Mouse (Mus musculus) brain, embryonic 14.5 days (tissue): ENCODE measurements around the gene Eif3d. TPM values are rescaled to one million over a fixed set of nuclear protein-coding genes. Genes with fewer than 3 reads are reported as not detected.
A peak's percentile ranks its signal among the peaks of the same experiment; 100 is the strongest.

Experiments used
- DNase-seq: peaks from one replicate; pipeline ENCODE4 v3.0.0-alpha.2; 2011; ENCODE audit warnings: low read depth
- CTCF ChIP-seq: fragments of 200-500 bp; IDR thresholded peaks from 2 replicates; pipeline ENCODE4 v1.5.1; 2012; ENCODE audit warnings: inconsistent platforms, mild to moderate bottlenecking, moderate library complexity, borderline replicate concordance; ENCODE audit not compliant: insufficient read depth, insufficient read length; ENCODE audit errors: extremely low read depth
- POLR2A ChIP-seq: fragments of 200-500 bp; IDR thresholded peaks from 2 replicates; pipeline ENCODE4 v1.6.1; 2012; ENCODE audit warnings: mild to moderate bottlenecking, inconsistent platforms, borderline replicate concordance; ENCODE audit not compliant: poor library complexity, insufficient read depth, insufficient read length, severe bottlenecking; ENCODE audit errors: extremely low read depth
- polyA plus RNA-seq: library from polyadenylated mRNA; depleted of rRNA; stranded (reverse); fragments of >200 nt; gene quantifications from 2 replicates; pipeline ENCODE4 v1.2.3, GENCODE M21; 2012

Eif3d gene
- polyA plus RNA-seq, 1 experiment = 202 TPM

DNA sequence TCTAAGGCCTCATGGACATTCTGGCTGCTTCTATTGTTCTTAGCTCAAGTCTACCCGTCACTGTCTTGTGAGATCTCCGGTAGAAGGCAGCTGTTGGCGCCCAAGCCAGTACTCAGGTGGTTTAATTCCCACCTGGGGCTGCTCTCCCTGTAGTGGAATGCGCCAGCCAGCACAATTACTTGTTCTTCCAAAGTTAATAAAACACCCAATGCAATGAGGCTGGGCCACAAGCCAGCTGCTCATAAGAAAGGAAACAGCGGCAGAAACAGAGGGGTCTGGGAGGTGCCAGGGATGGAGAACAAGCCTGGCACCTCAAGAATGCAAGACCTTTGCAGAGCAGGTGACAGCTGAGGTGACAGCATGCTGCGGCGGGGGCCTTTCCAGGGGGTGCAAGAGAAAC, 21.6 kb downstream of the Eif3d start:
- no peak for DNase-seq
- no peak for TF ChIP-seq CTCF

DNA sequence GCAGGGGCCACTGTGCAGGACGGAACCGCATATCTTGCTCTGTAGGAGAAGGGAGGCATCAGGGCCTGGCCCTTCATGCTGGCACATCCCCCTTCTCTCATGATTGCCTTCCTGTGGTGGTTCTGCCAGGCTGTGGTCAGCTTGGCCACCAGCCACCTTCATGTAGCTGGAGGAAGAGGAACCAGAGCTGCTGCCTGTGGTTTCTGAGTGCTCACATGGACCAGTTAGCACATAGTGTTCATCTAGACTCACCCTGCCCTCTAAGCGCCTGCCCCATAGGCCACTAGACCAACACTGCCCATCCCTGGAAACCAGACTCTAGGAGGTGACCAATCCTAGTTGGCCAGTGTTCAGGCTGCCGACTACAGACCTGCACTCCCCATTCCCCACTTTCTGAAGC, 24.9 kb downstream of the Eif3d start:
- no peak for TF ChIP-seq POLR2A
- TF ChIP-seq CTCF = no peak
- no peak for DNase-seq

GRCm38 (mm10) chr15:77941563-77941962, 29.1 kb downstream of the Eif3d start:
- TF ChIP-seq POLR2A (no peak), CTCF (no peak)
- DNase-seq = peak; percentile 82

DNA sequence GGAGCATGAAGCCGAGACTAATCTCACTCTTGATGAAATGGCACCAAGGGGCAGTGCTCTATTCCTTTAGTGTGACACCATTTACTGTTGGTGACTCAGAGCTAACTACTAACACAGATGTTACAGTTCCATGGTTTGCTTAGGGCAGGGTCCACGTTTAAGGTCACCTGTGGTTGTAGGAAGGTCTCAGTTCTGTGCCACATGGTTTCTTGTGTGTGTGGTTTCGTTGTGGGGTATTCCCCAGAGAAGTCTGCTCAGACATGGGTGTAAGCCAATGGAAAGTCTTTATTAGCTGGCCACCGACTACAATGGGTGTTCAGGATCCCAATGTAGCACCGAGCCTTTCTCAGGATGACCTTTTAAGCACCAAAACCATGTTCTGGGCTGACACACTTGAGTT, 32.1 kb downstream of the Eif3d start:
- TF ChIP-seq CTCF (no peak), POLR2A (no peak)

DNA sequence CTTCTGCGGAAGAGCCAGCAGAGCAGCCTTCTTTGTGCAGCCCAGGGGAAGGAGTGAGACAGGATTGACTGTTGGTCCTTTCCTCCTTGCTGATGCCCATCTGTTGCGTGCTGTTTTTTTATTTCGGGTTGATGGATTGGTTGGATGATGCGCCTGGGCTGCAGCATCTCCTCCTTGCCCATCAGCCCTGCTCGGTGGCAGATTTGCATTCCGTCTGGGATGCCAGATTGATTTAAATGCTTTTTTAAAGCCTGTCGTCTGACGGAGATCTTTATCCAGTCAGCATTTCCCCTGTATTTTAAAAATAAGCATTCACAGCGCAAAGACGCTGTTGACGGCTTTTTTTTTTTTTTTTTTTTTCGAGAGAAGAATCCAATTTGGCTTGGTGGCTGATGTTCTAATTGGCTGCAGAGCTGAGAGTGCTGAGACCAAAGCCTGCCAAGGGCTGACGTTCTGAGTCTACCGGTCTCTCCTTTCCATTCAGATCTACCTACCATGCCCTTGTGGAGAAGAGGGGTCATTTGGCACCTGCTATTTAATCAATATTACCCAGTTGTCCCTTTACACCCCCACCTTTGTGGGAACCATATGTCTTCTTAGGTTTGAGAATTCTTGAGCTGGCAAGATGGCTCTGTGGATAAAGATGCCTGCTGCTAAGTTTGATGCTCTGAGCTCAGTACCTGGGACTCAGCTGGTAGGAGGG, 34.8 kb downstream of the Eif3d start:
- DNase-seq = peak; percentile 86
- TF ChIP-seq POLR2A (no peak), CTCF (no peak)

More for the DNA sequence above, 32.1 kb downstream of the Eif3d start:
- DNase-seq = no peak

DNA sequence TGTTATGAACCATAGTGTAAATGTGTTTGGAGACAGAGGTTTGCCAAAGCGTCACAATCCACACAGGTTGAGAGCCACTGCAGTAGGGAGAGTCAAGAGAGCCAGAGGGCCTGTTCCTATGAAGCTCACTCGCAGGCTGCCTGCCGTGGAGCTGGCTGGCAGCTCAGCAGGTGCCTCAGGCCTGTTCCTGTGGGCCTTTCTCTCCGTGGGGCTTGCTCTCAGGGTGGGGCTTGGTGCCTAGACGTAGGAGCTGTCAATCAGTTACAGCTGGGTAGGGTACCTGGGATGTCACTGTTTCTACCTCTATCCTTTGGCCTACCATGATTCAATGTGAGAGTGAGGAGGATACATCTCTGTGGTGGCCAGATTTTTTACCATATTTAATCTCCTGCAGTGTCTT, 35.6 kb downstream of the Eif3d start:
- no peak for DNase-seq
- no peak for TF ChIP-seq CTCF
- TF ChIP-seq POLR2A = no peak

- no peak for DNase-seq
- TF ChIP-seq POLR2A (no peak), CTCF (no peak)
Observed at GRCm38 (mm10) chr15:77934326-77934725, 36.3 kb downstream of the Eif3d start.

DNA sequence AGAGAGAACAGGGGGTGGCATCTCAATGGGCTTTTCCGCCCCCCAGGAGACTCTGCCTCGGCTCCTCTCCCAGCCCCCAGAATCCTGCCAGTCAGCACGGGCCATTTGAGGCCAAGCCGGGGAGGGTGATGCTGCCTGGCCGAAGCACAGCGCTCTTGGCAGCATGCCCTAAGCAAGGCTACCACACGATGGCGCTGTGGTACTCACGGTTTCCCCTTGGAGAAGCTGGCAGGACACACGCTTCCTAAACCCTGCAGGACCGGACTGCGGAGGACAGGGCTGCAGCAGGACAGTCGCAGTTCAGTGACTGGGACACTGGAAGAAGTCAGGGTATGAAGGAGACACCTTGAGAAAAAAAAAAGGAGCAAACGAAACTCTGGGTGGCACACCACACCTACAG, 36.8 kb downstream of the Eif3d start:
- DNase-seq = peak; percentile 94
- TF ChIP-seq CTCF (peak; percentile 99), POLR2A (no peak)

DNA sequence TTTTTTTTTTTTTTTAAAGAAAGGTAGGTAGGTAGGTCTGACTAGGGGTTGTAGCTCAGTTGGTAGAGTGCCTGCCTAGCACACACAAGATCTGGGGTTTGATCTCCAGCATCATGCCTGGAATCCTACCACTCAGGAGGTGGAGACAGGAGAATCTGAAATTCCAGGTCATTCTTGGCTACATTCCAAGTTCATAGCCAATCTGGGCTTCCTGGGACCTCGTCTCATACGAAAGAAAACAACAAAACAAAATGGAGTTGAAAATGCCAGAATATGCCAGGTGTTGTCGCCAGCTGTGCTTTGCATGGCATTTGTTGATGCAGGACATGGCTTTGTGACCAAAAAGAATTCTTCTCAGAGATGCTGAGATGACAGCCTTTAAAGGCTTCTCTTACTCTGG, 37.4 kb downstream of the Eif3d start:
- no peak for DNase-seq
- TF ChIP-seq CTCF (no peak), POLR2A (no peak)

DNA sequence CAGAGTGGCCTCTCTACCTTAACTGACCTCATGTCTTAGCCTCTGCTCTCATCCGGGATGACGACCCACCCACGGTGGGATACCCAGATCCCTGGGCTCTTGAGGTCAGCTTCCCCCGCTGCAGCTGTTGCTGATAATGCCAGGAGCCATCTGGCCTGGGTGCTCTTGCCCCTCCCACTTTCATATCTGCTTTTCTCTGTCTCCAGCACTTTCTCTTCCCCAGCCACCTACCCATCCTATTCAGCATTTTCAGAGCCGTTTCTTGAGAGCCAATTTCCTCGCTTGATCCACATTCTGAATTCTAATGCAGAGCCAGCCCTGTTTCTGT, 39.0 kb downstream of the Eif3d start:
- no peak for TF ChIP-seq CTCF
- TF ChIP-seq POLR2A = no peak
- no peak for DNase-seq

DNA sequence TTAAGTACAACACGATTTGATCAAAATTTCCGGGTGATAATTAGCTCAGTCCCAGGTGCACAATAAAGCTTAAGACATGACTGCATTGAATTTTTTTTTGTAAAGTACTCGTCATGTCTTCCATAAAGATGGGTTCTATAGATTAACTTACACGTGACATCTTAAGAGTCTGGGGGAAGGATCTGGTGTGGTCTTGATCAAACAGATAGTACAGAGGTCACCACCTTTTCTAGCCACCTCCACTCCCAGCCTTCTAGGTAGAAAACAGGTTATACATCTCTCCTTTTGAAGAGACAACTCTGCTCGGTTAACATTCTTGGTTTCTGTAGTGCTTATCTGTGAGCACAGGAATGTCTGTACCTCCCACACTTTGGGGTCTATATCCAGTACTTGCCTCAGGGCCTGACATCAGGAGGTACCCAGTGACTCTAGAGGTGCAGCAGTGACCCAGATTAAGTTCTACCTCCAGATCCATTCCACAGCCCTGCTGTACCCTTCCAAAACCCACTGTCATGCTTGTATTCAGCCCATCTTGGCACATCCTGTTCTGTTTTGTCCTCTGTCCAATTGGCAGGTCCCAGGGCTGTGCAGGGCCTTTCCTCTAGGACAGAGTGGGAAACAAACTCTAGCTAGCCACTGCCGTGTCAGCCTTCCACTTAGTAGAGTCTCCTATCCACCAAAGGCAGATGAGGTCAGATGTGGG, 39.5 kb downstream of the Eif3d start:
- TF ChIP-seq CTCF (no peak), POLR2A (no peak)

GRCm38 (mm10) chr15:77929804-77930203, 40.8 kb downstream of the Eif3d start:
- no peak for TF ChIP-seq POLR2A
- no peak for TF ChIP-seq CTCF
- DNase-seq = no peak

More for the DNA sequence above, 39.5 kb downstream of the Eif3d start:
- DNase-seq = no peak
